Mouse (Mus musculus): ENCODE results near the gene Tmem145. TPM values are rescaled to one million over a fixed set of nuclear protein-coding genes. Genes with fewer than 3 reads are reported as not detected.

Tmem145 gene
- polyA plus RNA-seq, 1 experiment from 2014 or later: 1.8 TPM

DNA sequence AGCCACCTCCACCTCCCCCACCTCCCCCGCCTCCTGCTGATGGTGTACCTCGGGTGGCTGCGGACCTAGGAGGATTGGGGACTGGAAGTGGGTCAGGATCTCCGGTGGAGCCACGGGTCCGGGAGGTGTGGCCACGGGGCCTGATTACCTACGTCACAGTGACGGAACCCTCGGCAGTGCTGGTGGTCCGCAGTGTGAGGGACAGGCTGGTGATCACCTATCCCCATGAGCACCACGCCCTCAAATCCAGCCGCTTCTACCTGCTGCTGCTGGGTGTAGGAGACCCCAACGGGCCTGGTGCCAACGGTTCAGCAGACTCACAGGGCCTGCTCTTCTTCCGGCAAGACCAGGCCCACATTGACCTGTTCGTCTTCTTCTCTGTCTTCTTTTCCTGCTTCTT, 57.7 kb downstream of the Tmem145 start:
- no peak overlapping the region for H3K4me3 ChIP-seq
- DNase-seq (ENCODE audit: extremely low spot score, low spot score): no peak
- no peak overlapping the region for H3K27ac ChIP-seq
- H3K4me1 ChIP-seq: peaks cover 36% of the 10 kb centered on the region
- WGBS: 96% methylated on average over 17 of the region's 17 CpGs
- H3K36me3 ChIP-seq (replicated peaks): peaks cover 62% of the 10 kb centered on the region
- peaks cover 44% of the 10 kb centered on the region for H3K27me3 ChIP-seq (ENCODE audit: poor library complexity, severe bottlenecking)
- H3K9me3 ChIP-seq: no peaks in the 10 kb centered on the region

Other genes starting within 250 kb of the Tmem145 start
- gene Grik5, start 233.8 kb upstream of the Tmem145 start, polyA plus RNA-seq (2016; fragmentation: Nextera tagmentation; extraction: Ambion mirVana): 4.4 and 6.8 TPM in 2 replicates
- 41.5 and 42.5 TPM in 2 replicates for gene Zfp574, start 233.5 kb upstream of the Tmem145 start, polyA plus RNA-seq (2016; fragmentation: Nextera tagmentation; extraction: Ambion mirVana)
- 5.5 and 7.0 TPM in 2 replicates for gene Pou2f2, start 126.4 kb upstream of the Tmem145 start, polyA plus RNA-seq (2016; fragmentation: Nextera tagmentation; extraction: Ambion mirVana)
- gene Dedd2, start 85.5 kb upstream of the Tmem145 start, polyA plus RNA-seq (2016; fragmentation: Nextera tagmentation; extraction: Ambion mirVana): 8.8 and 10.7 TPM in 2 replicates
- gene Zfp526, start 84.7 kb upstream of the Tmem145 start, polyA plus RNA-seq (2016; fragmentation: Nextera tagmentation; extraction: Ambion mirVana): 2.6 and 2.9 TPM in 2 replicates
- 10.7 and 10.8 TPM in 2 replicates for gene Gsk3a, start 68.3 kb upstream of the Tmem145 start, polyA plus RNA-seq (2016; fragmentation: Nextera tagmentation; extraction: Ambion mirVana)
- gene Erf, start 55.3 kb upstream of the Tmem145 start, polyA plus RNA-seq (2016; fragmentation: Nextera tagmentation; extraction: Ambion mirVana): 8.4 and 10.1 TPM in 2 replicates
- gene Cic, start 38.4 kb upstream of the Tmem145 start, polyA plus RNA-seq (2016; fragmentation: Nextera tagmentation; extraction: Ambion mirVana): 19.4 and 20.6 TPM in 2 replicates
- 246 and 257 TPM in 2 replicates for gene Pafah1b3, start 8.1 kb upstream of the Tmem145 start, polyA plus RNA-seq (2016; fragmentation: Nextera tagmentation; extraction: Ambion mirVana)
- 1.4 and 1.7 TPM in 2 replicates for gene Prr19, start 4.7 kb upstream of the Tmem145 start, polyA plus RNA-seq (2016; fragmentation: Nextera tagmentation; extraction: Ambion mirVana)
- gene Megf8, start 11.1 kb downstream of the Tmem145 start, polyA plus RNA-seq (2016; fragmentation: Nextera tagmentation; extraction: Ambion mirVana): 15.2 and 16.6 TPM in 2 replicates
- not detected in 2 replicates for gene Cnfn, start 63.6 kb downstream of the Tmem145 start, polyA plus RNA-seq (2016; fragmentation: Nextera tagmentation; extraction: Ambion mirVana)
- 7.4 and 7.5 TPM in 2 replicates for gene Lipe, start 92.6 kb downstream of the Tmem145 start, polyA plus RNA-seq (2016; fragmentation: Nextera tagmentation; extraction: Ambion mirVana)
- gene Cxcl17, start 106.8 kb downstream of the Tmem145 start, polyA plus RNA-seq (2016; fragmentation: Nextera tagmentation; extraction: Ambion mirVana): 0.43 and 0.71 TPM in 2 replicates
- 0.81 and 0.91 TPM in 2 replicates for gene Ceacam1, start 171.5 kb downstream of the Tmem145 start, polyA plus RNA-seq (2016; fragmentation: Nextera tagmentation; extraction: Ambion mirVana)
- not detected in 2 replicates for gene Ceacam2, start 233.8 kb downstream of the Tmem145 start, polyA plus RNA-seq (2016; fragmentation: Nextera tagmentation; extraction: Ambion mirVana)